Mouse (Mus musculus) layer of hippocampus, adult 18-20 months (tissue): ENCODE results near the gene Runx3. TPM values are rescaled to one million over a fixed set of nuclear protein-coding genes. Genes with fewer than 3 reads are reported as not detected.

Source experiments
- DNase-seq, 2 experiments: peaks; one replicate each; pipeline ENCODE4 v3.0.0; 2022; ENCODE audit warnings: low spot score in 2 of 2
- long read RNA-seq: library from polyadenylated mRNA; stranded (forward); transcript quantifications from one replicate; pipeline ENCODE4 v2.0.0, GENCODE M21; 2021
- total RNA-seq, 2 experiments: library from RNA; stranded (reverse); gene quantifications; 2 replicates each; pipeline ENCODE4 v1.2.3; 2021

Runx3 gene
- not detected for total RNA-seq
- long read RNA-seq: 0 reads

DNA sequence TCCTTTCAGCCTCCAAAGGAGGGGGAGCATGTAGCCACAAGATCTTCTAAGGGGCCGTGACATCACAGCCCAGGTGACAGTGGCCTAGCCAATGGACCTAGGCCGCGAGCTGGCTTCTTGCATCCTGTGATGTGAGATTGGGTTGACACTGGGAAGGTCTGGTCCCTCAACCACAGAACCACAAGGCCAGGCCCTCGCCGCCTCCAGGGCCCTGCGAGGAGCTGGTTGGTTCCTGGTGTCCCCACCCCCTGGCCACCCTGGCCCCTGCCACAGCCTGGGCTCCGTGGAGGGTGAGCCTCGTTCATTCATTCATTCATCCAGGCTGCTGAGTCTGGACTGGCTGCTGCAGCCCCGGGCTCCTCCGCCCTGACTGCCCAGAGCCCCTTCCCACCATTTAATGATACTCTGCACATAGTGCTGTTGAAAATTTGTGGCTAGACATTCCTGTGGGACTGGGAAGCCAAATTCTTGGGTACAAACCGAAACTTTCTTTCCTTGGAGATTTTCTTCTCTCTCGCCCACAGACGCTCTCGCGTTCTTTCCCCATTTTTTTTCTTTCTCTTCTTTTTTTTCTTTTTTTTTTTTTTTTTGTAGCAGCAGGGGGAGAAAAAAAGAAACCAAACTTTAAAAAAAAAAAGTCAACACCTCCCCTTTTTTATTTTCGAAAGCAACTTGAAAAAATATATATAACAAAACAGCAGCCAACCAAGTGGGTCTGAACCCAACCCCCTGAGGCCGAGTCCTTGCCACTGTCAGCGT is at the start of gene Runx3:
TSS of gene Runx3 (plus strand) at position 311 of the 759 bp plus-strand sequence.
- DNase-seq: no peak

DNA sequence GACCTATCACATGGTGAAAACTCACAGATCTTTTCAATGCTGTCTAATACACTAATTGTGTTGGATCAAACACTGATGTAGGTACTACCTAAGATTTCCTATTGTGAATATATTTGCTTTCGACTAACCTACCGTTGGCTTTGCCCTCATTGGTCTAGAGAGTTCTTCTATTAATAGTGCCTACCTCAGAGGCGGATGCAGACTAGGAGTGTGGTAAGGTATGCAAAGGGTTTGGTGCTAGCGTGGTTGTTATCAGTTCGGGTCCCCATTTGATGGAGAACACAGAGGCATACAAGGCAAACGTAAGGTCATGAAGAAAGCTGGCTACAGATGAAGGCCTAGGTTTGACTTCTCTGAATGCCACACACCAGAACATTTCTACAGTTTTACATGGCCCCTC is 47.8 kb upstream of the Runx3 start:
- no peak for DNase-seq

GRCm38 (mm10) chr4:135073523-135073922 is 46.9 kb upstream of the Runx3 start:
- no peak for DNase-seq

DNA sequence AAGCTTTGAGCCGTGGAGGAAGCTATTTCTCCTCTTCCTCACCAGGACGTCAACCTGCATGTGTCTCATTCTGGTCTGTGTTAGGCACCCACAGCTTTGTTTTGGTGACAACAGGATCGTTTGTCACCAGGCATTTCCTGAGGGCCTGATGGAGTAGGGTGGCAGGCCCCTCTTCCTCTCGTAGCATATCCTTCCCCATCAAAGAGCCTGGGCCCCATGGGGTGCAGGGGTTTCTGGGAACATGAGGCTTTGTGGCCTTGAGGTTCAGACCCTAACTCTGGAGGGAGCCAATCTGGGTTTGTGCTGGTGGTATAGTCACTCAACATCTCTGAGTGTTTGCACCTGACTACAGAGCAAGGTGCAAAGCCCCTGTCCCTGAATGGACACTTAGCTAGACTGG is 45.8 kb upstream of the Runx3 start:
- no peak for DNase-seq

- no peak for DNase-seq
Observed at GRCm38 (mm10) chr4:135075360-135075759, 45.1 kb upstream of the Runx3 start.

- no peak for DNase-seq
Observed at GRCm38 (mm10) chr4:135076611-135077010, 43.8 kb upstream of the Runx3 start.

DNA sequence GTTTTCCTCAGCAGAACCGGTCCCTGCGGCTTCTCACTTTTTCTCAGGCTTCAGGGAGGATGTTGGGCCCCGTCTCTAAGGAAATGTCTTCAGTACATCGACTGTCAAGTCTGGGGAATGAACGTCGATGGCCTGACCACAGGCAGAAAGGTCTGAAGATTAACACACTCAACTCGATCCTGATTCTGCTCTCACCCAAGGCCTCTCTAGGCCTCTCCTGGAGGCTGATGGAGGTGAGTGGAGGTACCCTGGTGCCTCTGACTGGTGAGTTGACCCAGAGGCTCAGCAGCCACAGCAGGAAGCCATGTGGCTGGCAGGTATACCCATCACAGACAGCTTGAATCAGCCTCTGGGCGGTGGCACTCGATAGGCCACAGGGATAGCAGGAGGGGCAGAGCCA is 43.3 kb upstream of the Runx3 start:
- DNase-seq: no peak

DNA sequence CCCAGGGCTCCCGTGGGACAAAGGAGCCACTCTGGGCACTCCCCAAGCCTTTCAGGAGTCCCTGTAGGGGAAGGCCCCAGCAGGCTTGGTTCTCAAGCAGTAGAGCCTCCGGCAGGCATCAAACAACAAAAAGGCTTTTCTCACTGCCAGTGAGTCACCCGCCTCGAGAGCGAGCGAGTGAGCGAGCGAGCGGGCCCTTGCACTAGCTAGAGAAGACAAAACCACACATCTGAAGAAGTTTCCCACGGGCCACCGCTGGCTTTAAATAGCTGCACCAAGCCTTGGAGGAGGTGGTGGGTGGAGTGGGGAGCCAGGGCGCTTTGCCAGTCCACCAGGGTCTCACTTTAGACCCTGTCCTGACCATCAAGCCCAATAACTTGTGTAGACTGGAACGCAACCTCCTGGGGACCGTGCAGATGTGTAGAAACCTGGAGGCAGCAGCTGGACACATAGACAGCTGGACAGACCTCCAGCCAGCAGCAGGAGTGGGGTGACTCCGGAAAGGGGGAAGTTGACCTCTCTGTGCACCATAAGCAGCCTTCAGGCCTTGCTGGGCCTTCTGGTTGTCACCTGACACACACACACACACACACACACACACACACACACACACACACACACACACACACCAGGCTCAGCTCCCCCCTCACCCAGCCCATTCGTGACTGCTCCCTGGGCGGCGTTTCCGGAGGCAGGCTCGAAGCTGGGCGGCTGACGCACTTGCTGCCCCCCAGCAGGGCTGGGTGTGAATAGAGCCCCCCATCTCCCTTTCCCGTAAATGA is 40.4 kb upstream of the Runx3 start:
- DNase-seq: no peak

GRCm38 (mm10) chr4:135080641-135080920 is 39.9 kb upstream of the Runx3 start:
- no peak for DNase-seq

DNA sequence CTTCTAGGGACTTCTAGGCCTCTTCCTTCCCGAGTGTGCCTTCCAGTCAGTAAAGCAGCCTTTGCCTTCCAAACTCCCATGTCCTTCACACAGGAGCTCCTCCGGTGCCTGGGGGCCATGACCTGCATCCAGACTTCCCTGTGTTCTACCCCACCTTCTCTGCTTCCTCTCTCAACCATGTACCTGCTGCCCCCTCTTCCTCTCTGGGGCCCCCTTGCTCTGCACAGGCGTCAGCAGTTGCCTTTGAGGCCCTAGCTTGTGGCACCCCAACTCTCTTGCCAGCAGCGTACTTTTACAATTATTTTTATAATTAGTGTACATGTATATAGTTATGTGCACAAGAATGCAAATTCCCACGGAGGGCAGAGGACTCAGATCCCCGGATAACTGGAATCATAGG is 37.4 kb upstream of the Runx3 start:
- DNase-seq: no peak

DNA sequence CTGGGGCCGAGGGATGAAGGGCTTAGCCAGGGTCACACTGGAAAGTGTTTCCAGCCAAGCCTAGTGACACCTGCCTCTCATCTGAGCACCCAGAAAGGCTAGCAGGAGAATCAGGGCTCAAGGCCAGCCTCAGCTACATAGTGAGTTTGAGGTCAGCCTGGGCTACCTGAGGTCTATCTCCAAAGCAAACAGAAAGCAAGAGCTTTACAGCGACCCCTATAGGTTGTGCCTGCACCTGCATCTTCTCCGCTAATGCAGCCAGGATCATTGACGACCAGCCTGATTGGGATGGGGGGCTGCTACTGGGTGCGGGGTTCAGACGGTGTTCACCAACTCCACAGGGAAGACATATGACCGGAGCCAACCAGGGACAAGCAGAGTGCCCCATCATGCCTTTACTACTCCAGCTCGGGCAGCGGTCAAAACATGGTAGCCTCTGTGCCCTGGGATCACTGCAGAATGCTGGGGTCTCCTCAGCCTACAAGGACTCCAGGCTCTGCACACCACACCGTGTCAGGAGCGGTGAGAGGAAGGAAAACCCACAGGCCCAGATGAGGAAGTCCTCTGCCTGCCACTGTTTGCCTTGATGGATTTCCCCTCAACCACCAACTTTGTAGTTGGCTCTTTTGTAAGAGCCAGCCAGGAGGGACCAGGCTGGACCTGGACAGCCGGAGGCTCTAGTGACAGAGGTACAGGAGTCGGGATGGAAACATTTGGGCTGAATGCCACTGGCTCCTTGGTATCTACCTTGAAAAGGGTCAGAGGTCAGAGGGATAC is 35.2 kb upstream of the Runx3 start:
- no peak for DNase-seq

- no peak for DNase-seq
Observed at GRCm38 (mm10) chr4:135090613-135091012, 29.8 kb upstream of the Runx3 start.

DNA sequence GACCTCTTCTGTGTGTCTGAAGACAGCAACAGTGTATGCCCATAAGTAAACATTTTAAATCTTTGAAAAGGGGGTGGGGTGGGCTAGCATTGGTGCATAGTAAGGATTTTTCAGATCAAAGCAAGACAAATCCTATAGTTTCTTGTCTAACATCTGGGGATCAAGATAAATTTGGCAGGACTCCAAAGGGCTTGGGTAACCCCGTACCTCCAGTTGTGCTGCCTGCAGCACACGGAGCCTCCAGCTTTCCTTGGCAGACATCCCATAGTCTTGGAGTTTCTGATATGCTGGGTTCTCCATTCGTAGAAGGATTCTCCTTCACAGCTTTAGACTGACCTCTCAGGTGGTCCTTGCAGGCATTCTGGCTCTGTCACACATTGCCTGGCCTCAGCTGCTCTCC is 27.6 kb upstream of the Runx3 start:
- no peak for DNase-seq

DNA sequence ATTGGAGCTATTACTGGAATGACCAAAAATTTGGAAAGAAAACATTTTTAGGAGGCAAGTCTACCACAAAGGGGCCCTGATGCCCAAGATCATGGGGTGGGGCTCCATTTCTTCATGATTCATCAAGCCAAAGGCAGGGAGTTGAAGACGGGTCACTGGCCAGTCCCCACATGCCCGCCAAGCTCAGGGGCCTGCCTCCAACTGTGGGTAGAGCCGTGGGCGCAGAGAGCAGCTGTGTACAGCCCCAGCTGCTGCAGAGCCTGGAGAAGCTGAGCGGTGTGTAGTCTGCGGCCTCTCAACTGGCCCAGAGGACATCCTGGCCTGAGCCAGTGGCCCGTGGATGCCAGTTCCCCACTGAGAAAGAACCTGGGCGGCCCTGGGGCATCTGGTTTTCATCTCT is 24.8 kb upstream of the Runx3 start:
- no peak for DNase-seq

- DNase-seq: no peak
Observed at GRCm38 (mm10) chr4:135097910-135098891, 22.3 kb upstream of the Runx3 start.

- no peak for DNase-seq
Observed at GRCm38 (mm10) chr4:135102019-135102740, 18.3 kb upstream of the Runx3 start.

GRCm38 (mm10) chr4:135102761-135103160 is 17.7 kb upstream of the Runx3 start:
- no peak for DNase-seq

DNA sequence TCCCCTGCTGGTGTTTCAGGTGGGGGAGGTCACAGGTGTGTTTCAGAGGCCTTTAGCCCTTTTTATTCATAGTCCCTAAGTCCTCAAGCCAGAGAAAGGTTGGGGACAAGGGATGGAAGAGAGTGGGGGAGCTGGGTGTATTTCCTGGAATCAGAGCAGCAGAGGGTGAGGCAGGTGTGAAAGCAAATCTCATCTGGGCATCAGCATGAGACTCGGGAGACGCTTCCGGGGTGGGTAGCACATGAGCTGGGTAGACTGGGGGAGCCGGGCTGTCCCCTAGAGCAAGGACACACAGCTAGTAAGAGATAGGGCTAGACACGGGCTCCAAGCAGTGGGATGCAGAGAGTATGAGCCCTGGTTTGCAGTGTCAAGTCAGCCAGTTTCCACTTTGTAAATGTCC is 16.7 kb upstream of the Runx3 start:
- no peak for DNase-seq

DNA sequence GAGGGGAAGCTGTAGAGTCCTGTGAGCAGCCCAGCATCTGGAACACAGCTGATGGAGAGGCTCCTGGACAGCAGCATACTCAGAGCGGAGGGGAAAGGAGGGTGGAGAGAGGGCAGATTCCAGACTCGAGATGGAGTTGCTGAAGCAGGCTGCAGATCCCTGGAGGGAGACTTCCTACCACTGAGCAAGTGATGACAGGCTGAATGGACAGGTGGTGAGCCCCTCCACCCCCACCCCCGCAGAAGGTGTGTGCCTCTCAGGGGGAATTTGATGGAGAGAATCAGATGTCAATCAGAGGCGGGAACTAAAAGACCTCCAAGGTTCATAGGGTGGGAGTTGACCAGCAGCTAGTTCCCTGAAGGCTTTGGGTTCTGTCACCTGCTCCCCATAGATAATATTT is 13.5 kb upstream of the Runx3 start:
- no peak for DNase-seq

DNA sequence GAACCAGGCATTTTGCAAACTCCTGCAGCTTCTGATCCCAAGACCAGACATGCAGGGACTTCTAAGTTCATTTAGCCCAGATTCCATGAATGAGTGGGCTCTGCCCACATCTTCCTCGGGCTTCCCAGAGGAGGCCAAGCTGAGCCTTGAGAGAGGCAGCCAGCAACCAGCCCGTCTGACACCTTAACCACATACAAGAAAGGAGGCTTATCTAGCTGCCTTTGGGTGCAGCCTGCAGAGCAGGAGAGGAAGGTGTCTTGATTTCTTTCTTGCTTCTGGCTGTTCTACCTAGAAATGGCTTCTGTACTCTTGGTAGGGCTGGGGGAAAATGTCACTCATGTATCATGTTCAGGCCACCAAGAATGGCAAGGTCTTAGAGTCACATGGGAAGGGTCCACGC is 11.8 kb upstream of the Runx3 start:
- no peak for DNase-seq
